In genomic region chr2:8394128-8394527, GRCm38 (mm10) we compare ENCODE assay signal across 18 mouse cellular contexts.
"Had no signal": no experiment of that assay in that cellular context is flagged by ENCODE, and none has a peak within 500 bp of the region (broad histone marks: within the 10 kb centered on the region; RNA-seq: fewer than 3 reads in every experiment).

No protein-coding gene starts in this region.

- H3K4me2 ChIP-seq: kidney, embryonic 15.5 days; limb, embryonic 13.5 days; liver, embryonic 12.5 days; liver, embryonic 15.5 days; lung, embryonic 15.5 days had no signal

- H3K9me3 ChIP-seq: kidney, embryonic 15.5 days; limb, embryonic 10.5 days; limb, embryonic 13.5 days; liver, embryonic 12.5 days; liver, embryonic 15.5 days; lung, embryonic 15.5 days; midbrain, embryonic 10.5 days had no signal

- H3K27ac ChIP-seq: kidney, embryonic 15.5 days; limb, embryonic 10.5 days; limb, embryonic 13.5 days; liver, embryonic 12.5 days; liver, embryonic 15.5 days; lung, embryonic 15.5 days; midbrain, embryonic 10.5 days had no signal

- H3K36me3 ChIP-seq: kidney, embryonic 15.5 days; limb, embryonic 10.5 days; limb, embryonic 13.5 days; liver, embryonic 12.5 days; liver, embryonic 15.5 days; lung, embryonic 15.5 days; midbrain, embryonic 10.5 days had no signal

- DNase-seq: kidney, adult 8-10 months; kidney, postnatal 10 days; kidney, postnatal 4 days; liver; lung, adult 18-20 months; lung, postnatal 10 days; lung, postnatal 36 days; midbrain, embryonic 14.5 days; thymus, adult 18-20 months; thymus, postnatal 36 days had no signal

- ATAC-seq: liver, embryonic 12.5 days had no signal

- H3K4me1 ChIP-seq: kidney, embryonic 15.5 days; limb, embryonic 10.5 days; limb, embryonic 13.5 days; liver, embryonic 12.5 days; liver, embryonic 15.5 days; lung, embryonic 15.5 days; megakaryocyte, embryonic 14.5 days; midbrain, embryonic 10.5 days had no signal

- H3K9ac ChIP-seq: kidney, embryonic 15.5 days; limb, embryonic 13.5 days; liver, embryonic 12.5 days; liver, embryonic 15.5 days; lung, embryonic 15.5 days had no signal

- H3K27me3 ChIP-seq: kidney, embryonic 15.5 days; limb, embryonic 13.5 days; liver, embryonic 12.5 days; liver, embryonic 15.5 days; lung, embryonic 15.5 days; megakaryocyte, embryonic 14.5 days had no signal

- H3K4me3 ChIP-seq: kidney, embryonic 15.5 days; limb, embryonic 10.5 days; limb, embryonic 13.5 days; liver, embryonic 12.5 days; liver, embryonic 15.5 days; lung, embryonic 15.5 days; megakaryocyte, embryonic 14.5 days; midbrain, embryonic 10.5 days had no signal
